Mouse (Mus musculus) lung, embryonic 14.5 days (tissue): Measurements from ENCODE around the gene Gm49337. TPM values are rescaled to one million over a fixed set of nuclear protein-coding genes. Genes with fewer than 3 reads are reported as not detected.
A peak's percentile ranks its signal among the peaks of the same experiment; 100 is the strongest.

ENCODE experiments used
- ATAC-seq: fragments of 200-750 bp; cut with Nextera tagmentation; 2 replicates; pipeline ENCODE4 v1.8.0; 2017; ENCODE audit warnings: mild to moderate bottlenecking, moderate TSS enrichment, moderate library complexity; ENCODE audit not compliant: insufficient read depth
- DNase-seq: peaks from one replicate; pipeline ENCODE4 v3.0.0-alpha.2; 2015
- H3K27ac ChIP-seq: fragments of 300-500 bp; sonication (generic); 2 replicates; pipeline ENCODE4 v1.5.1; 2014; ENCODE audit warnings: low read depth, mild to moderate bottlenecking, moderate library complexity
- H3K27me3 ChIP-seq: fragments of 300-500 bp; sonication (generic); 2 replicates; pipeline ENCODE4 v1.6.1; 2014; ENCODE audit warnings: low read length, control low read depth; ENCODE audit not compliant: insufficient read depth
- H3K36me3 ChIP-seq: fragments of 300-500 bp; sonication (generic); 2 replicates; pipeline ENCODE4 v1.6.1; 2014; ENCODE audit warnings: control low read depth; ENCODE audit not compliant: insufficient read depth
- H3K4me1 ChIP-seq: fragments of 300-500 bp; sonication (generic); 2 replicates; pipeline ENCODE4 v1.6.1; 2014; ENCODE audit warnings: antibody characterized with exemption, control low read depth; ENCODE audit not compliant: insufficient read depth
- H3K4me2 ChIP-seq: fragments of 300-500 bp; sonication (generic); 2 replicates; pipeline ENCODE4 v1.6.1; 2014; ENCODE audit warnings: mild to moderate bottlenecking
- H3K4me3 ChIP-seq: fragments of 300-500 bp; sonication (generic); 2 replicates; pipeline ENCODE4 v1.5.1; 2014; ENCODE audit warnings: low read depth, low read length
- H3K9ac ChIP-seq: fragments of 300-500 bp; sonication (generic); 2 replicates; pipeline ENCODE4 v1.6.1; 2014
- H3K9me3 ChIP-seq: fragments of 300-500 bp; sonication (generic); 2 replicates; pipeline ENCODE4 v1.6.1; 2016; ENCODE audit warnings: low read depth, low read length, control low read depth
- CTCF ChIP-seq: IDR thresholded peaks from 2 replicates; pipeline ENCODE4 v1.5.1; 2016; ENCODE audit warnings: antibody characterized with exemption, low read depth
- WGBS: fragments of 180-500 bp; shearing (Covaris S2); extraction: QIAGEN DNeasy Blood & Tissue Kit; methylation state at CpG from one replicate; pipeline ENCODE4 v1.1.7; 2014; 5-methylcytosine and 5-hydroxymethylcytosine counted together
- polyA plus RNA-seq: library from polyadenylated mRNA; unstranded; fragments of >200 nt; fragmentation: Nextera tagmentation; extraction: Ambion mirVana; gene quantifications from 2 replicates; pipeline ENCODE4 v1.2.1, GENCODE M21; 2014

Gene Gm49337
- polyA plus RNA-seq, 1 experiment from 2014 or later = not detected

GRCm38 (mm10) chr4:116169353-116169672 is 3.9 kb upstream of the Gm49337 start:
- 64% methylated on average over 3 of the region's 3 CpGs for WGBS
- ATAC-seq = no peak
- no peak for DNase-seq
- Histone ChIP-seq H3K9ac (no peak overlapping the region), H3K27ac (no peak overlapping the region), H3K4me3 (no peak overlapping the region), H3K4me2 (no peak overlapping the region), H3K9me3 (no peaks in the 10 kb centered on the region), H3K27me3 (no peaks in the 10 kb centered on the region), H3K36me3 (no peaks in the 10 kb centered on the region), H3K4me1 (peaks cover 10% of the 10 kb centered on the region)
- TF ChIP-seq CTCF = no peak

GRCm38 (mm10) chr4:116173752-116174151 is 568 bp downstream of the Gm49337 start:
- Histone ChIP-seq H3K27me3 (no peaks in the 10 kb centered on the region), H3K36me3 (no peaks in the 10 kb centered on the region), H3K27ac (no peak overlapping the region), H3K4me1 (peaks cover 15% of the 10 kb centered on the region), H3K4me3 (no peak overlapping the region), H3K9ac (no peak overlapping the region), H3K9me3 (no peaks in the 10 kb centered on the region), H3K4me2 (no peak overlapping the region)
- ATAC-seq = no peak
- TF ChIP-seq CTCF = no peak
- no peak for DNase-seq
- WGBS = 82% methylated on average over 4 of the region's 4 CpGs

- Histone ChIP-seq H3K9ac (no peak overlapping the region), H3K4me2 (no peak overlapping the region), H3K27ac (peak overlapping the region; percentile 67; the same call in 1 of the 2 replicates), H3K27me3 (no peaks in the 10 kb centered on the region), H3K36me3 (no peaks in the 10 kb centered on the region), H3K4me3 (no peak overlapping the region), H3K9me3 (no peaks in the 10 kb centered on the region), H3K4me1 (peaks cover 15% of the 10 kb centered on the region)
- ATAC-seq (no peak), DNase-seq (no peak)
- no peak for TF ChIP-seq CTCF
- WGBS = 26% methylated on average over 6 of the region's 6 CpGs
Observed at GRCm38 (mm10) chr4:116174466-116175116, 1.4 kb downstream of the Gm49337 start.

- TF ChIP-seq CTCF = no peak
- no peak overlapping the region for H3K4me3 ChIP-seq
- ATAC-seq = no peak
- DNase-seq = no peak
- no peak overlapping the region for H3K9ac ChIP-seq
- H3K27me3 ChIP-seq = no peaks in the 10 kb centered on the region
- H3K9me3 ChIP-seq = no peaks in the 10 kb centered on the region
- no peaks in the 10 kb centered on the region for H3K36me3 ChIP-seq
- H3K4me2 ChIP-seq = no peak overlapping the region
- H3K4me1 ChIP-seq = peaks cover 15% of the 10 kb centered on the region
- H3K27ac ChIP-seq = peak overlapping the region; percentile 16; the same call in 1 of the 2 replicates
Observed at GRCm38 (mm10) chr4:116175136-116175535, 2.0 kb downstream of the Gm49337 start.

GRCm38 (mm10) chr4:116175711-116176542 is 2.7 kb downstream of the Gm49337 start:
- peaks cover 15% of the 10 kb centered on the region for H3K4me1 ChIP-seq
- TF ChIP-seq CTCF = no peak
- ATAC-seq (peak; percentile 33), DNase-seq (peak; percentile 40)
- H3K36me3 ChIP-seq = no peaks in the 10 kb centered on the region
- H3K9ac ChIP-seq = peak overlapping the region; percentile 38
- peak overlapping the region; percentile 58 for H3K4me2 ChIP-seq
- no peaks in the 10 kb centered on the region for H3K9me3 ChIP-seq
- H3K27me3 ChIP-seq = no peaks in the 10 kb centered on the region
- peak overlapping the region; percentile 21 for H3K4me3 ChIP-seq
- WGBS = 37% methylated on average over 7 of the region's 7 CpGs
- peak overlapping the region; percentile 94 for H3K27ac ChIP-seq

- peak; percentile 89 for DNase-seq
- Histone ChIP-seq H3K9ac (peak overlapping the region; percentile 38), H3K36me3 (no peaks in the 10 kb centered on the region), H3K9me3 (no peaks in the 10 kb centered on the region), H3K27me3 (no peaks in the 10 kb centered on the region), H3K4me2 (peak overlapping the region; percentile 58), H3K4me1 (peaks cover 15% of the 10 kb centered on the region), H3K4me3 (peak overlapping the region; percentile 21), H3K27ac (peak overlapping the region; percentile 94)
- 25% methylated on average over 10 of the region's 10 CpGs for WGBS
- no peak for TF ChIP-seq CTCF
- peak; percentile 94 for ATAC-seq
Observed at GRCm38 (mm10) chr4:116176543-116176988, 3.4 kb downstream of the Gm49337 start.

- Histone ChIP-seq H3K4me2 (peak overlapping the region; percentile 58), H3K4me1 (peaks cover 15% of the 10 kb centered on the region), H3K36me3 (no peaks in the 10 kb centered on the region), H3K27me3 (no peaks in the 10 kb centered on the region), H3K4me3 (peak overlapping the region; percentile 21; the same call in 1 of the 2 replicates), H3K27ac (peak overlapping the region; percentile 94), H3K9ac (peak overlapping the region; percentile 38; the same call in 1 of the 2 replicates), H3K9me3 (no peaks in the 10 kb centered on the region)
- WGBS = 26% methylated on average over 5 of the region's 5 CpGs
- TF ChIP-seq CTCF = no peak
- ATAC-seq (peak; percentile 53), DNase-seq (peak; percentile 74)
Observed at GRCm38 (mm10) chr4:116177140-116177539, 4.0 kb downstream of the Gm49337 start.
